Mouse (Mus musculus): ENCODE measurements around the gene Actr3. TPM values are rescaled to one million over a fixed set of nuclear protein-coding genes. Genes with fewer than 3 reads are reported as not detected.
"Not testable (repeated sequence)": the region's sequence is repeated elsewhere in the genome, so short reads cannot be mapped to it uniquely, and the experiment has no call there.

Gene Actr3
- total RNA-seq, 4 experiments from 2014 or later = 234 to 242 (median 237) TPM

DNA sequence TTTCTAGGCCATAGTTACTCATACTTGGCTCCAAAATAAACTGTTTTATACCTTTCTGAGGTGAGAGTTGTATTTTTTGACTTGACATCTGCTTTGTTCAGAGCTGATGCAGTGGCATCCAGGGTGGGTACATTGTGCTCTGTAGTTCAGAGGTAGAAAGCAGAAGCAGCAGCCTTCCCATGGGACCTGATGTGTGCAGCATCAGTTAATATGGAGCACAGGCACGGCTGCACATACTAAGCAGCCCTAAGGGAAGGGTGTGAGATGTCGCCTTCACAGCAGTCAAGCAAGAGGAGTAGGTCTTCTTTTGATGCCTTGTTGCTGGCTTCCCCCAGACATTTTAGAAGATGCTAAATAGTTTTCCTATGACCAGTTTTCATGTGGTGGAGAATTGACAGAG is 3.3 kb upstream of the Actr3 start:
- no peak for DNase-seq (ENCODE audit: low spot score in 2 of 2)

- no peak for DNase-seq (ENCODE audit: low spot score in 2 of 2)
These were observed 2.4 kb upstream of the Actr3 start for GRCm38 (mm10) chr1:125437927-125438326.

DNA sequence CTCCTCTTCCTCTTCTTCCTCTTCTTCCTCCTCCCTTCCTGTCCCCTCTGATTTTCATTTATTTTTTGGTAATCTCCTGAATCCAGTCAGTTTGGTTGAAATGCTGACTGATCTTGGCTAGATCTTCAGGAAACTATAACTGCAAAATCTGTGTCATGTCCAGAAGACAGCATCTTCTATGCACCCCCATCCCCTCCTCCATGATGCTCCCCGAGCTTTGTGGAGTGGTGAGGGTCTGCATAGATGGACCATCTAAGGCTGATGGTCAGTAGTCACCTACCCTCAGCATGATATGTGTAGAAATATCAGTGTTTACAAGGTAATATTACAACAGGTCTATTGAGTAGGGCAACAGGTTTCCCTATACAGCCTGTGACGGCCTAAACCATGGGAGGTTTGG is 1.6 kb upstream of the Actr3 start:
- no peak for DNase-seq (ENCODE audit: low spot score in 2 of 2)

DNA sequence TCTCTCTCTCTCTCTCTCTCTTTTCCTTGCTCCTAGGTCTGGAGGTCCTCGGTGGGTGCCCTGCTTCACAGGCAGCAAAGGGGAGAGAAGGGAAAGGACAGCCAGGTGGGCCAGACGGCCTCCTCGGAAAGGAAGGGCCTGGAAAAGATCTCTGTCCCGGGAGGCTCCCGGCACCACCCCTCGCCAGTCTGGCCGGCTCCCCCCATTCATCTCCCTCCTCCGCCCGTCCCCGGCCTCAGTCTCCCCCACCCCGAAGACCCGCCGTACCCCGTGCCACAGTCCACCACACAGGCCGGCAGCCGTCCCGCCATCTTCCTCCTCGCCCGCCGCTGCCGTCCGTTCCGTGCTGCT is 534 bp downstream of the Actr3 start:
- no peak for DNase-seq (ENCODE audit: low spot score in 2 of 2)

GRCm38 (mm10) chr1:125434485-125435001 is 984 bp downstream of the Actr3 start:
- peak; percentile 12 to 21 for DNase-seq (ENCODE audit: low spot score in 2 of 2)

- DNase-seq (ENCODE audit: low spot score in 2 of 2) = no peak
These were observed 4.2 kb downstream of the Actr3 start for GRCm38 (mm10) chr1:125431286-125431685.

DNA sequence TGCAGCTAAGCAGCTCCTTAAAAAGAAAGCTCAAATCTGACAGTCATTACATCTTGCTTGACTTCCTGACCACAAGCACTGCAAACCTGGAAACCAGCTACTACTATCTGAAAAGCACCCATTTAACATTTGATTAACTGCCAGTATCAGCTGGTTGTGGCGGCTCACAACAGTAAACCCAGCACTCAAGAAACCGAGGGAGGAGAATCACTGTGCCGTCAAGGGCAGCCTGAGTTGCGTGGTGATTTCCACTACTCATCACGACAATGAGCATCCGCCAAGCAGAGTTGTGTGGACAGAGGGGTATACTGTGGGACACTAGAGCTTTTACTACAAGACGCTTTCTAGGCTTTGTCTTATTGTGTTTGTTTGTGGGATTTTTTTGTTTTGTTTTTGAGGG is 4.8 kb downstream of the Actr3 start:
- DNase-seq (ENCODE audit: low spot score in 2 of 2) = no peak

- no peak for DNase-seq (ENCODE audit: low spot score in 2 of 2)
These were observed 5.5 kb downstream of the Actr3 start for GRCm38 (mm10) chr1:125429984-125430383.

- no peak for DNase-seq (ENCODE audit: low spot score in 2 of 2)
These were observed 7.2 kb downstream of the Actr3 start for GRCm38 (mm10) chr1:125428315-125428714.

GRCm38 (mm10) chr1:125426387-125427045 is 9.0 kb downstream of the Actr3 start:
- DNase-seq (ENCODE audit: low spot score in 2 of 2) = no peak

- DNase-seq (ENCODE audit: low spot score in 2 of 2) = no peak
These were observed 15.6 kb downstream of the Actr3 start for GRCm38 (mm10) chr1:125419906-125420305.

GRCm38 (mm10) chr1:125418732-125419131 is 16.8 kb downstream of the Actr3 start:
- no peak for DNase-seq (ENCODE audit: low spot score in 2 of 2)

GRCm38 (mm10) chr1:125407220-125407619 is 28.3 kb downstream of the Actr3 start:
- no peak for DNase-seq (ENCODE audit: low spot score in 2 of 2)

- no peak for DNase-seq (ENCODE audit: low spot score in 2 of 2)
These were observed 40.1 kb downstream of the Actr3 start for GRCm38 (mm10) chr1:125395391-125395790.

DNA sequence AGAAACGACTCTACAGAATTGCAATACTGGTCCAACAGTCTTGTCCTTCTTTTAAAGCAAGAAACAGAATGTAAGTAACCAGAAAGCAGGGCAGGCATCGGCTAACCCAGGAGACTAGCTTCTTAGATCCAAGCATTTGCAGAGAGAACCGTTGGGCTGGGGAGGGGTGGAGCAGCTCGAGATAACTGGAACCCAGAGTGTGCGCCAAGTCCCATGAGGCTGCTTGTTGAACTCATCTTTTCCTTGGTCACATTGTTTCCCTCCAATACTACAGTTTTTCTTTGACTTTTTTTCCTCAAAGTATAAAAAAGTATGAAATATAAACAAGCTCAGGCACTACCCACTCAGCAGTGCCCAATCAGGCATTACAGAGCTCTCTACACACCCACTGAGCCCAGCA is 42.2 kb downstream of the Actr3 start:
- DNase-seq (ENCODE audit: low spot score in 2 of 2) = not testable (repeated sequence)

GRCm38 (mm10) chr1:125390065-125390754 is 45.3 kb downstream of the Actr3 start:
- DNase-seq (ENCODE audit: low spot score in 2 of 2) = not testable (repeated sequence)

- not testable (repeated sequence) for DNase-seq (ENCODE audit: low spot score in 2 of 2)
These were observed 45.9 kb downstream of the Actr3 start for GRCm38 (mm10) chr1:125389634-125390033.

DNA sequence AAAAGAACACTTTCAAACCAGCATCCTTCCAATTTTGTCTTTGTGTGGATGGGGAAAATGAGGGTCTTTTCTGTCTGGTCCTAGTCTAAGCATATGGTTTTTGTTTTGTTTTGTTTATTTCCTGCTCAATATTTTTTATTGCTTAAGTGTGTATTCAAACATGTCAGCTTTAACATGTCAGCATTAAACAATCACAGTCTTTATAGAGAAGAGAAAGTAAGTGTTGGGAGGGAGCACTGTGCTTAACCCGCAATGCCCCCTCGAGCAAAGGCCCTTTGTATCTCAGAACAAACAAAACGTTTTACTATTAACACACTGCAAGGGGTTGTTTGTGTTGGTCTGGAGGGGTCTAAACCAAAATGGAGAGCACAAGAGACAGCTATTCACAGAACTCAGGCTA is 47.2 kb downstream of the Actr3 start:
- no peak for DNase-seq (ENCODE audit: low spot score in 2 of 2)

DNA sequence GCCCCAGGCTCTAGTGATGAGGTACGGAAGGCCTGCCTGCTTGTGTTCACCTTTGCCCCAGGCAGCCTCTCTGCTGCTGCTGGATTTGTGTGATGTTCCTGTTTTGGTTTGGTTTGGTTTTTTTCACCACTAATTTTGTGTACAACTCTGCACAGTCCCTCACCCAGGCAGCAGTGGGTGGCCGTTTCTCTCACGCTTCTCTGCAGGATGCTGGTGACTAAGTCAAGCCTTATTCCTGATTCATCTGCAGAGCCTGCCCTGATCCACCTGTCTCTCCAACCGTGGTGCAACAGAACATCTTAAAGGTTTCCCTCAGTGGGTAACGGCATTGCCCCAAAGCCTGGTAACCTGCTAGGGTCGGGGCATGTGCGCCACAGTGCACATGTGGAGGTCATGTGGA is 49.3 kb downstream of the Actr3 start:
- DNase-seq (ENCODE audit: low spot score in 2 of 2) = peak in 1 of 2 experiments; percentile 24

DNA sequence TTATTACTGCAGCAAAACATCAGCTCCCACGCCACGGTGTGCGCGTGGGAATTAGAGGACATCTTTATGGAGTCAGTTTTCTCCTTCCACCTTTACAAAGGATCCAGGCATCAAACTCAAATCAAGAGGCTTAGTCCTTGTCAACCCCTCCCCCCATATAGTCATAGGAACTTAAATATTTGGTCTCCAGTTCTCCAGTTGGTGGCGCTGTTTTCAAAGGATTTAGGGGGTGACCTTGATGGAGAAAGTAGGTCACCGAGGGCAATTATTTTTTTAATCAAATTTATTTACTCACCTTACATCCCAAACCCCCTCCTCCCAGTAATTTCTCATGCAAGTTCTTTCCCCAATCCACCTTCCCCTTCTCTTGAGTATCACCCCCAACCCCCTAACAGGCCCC is 52.9 kb downstream of the Actr3 start:
- no peak for DNase-seq (ENCODE audit: low spot score in 2 of 2)

GRCm38 (mm10) chr1:125378889-125379288 is 56.6 kb downstream of the Actr3 start:
- DNase-seq (ENCODE audit: low spot score in 2 of 2) = no peak

DNA sequence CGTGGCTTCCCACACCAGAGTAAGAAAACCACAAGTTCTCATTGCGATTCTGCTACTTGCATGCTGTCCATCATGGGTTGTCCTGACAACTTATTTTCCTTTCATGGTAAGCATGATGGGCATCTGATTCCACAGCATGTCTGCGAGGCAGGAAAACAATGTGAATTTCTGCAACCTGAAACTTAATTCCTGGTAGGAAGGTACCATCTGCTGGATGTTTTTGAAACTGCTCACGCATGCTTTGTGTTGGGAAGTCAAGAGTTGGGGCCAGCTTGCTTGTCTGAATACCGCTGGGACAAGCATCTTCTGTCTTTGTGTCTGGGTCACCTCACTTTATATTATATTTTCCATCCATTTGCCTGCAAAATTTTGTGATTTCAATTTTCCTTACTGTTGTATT is 62.7 kb downstream of the Actr3 start:
- DNase-seq (ENCODE audit: low spot score in 2 of 2) = peak in 1 of 2 experiments; percentile 15

GRCm38 (mm10) chr1:125370779-125371178 is 64.7 kb downstream of the Actr3 start:
- DNase-seq (ENCODE audit: low spot score in 2 of 2) = peak in 1 of 2 experiments; percentile 16
